Mouse (Mus musculus) forebrain, embryonic 11.5 days (tissue): Measurements from ENCODE around the gene Olfr318. TPM values are rescaled to one million over a fixed set of nuclear protein-coding genes. Genes with fewer than 3 reads are reported as not detected.
"Not testable (repeated sequence)": the region's sequence is repeated elsewhere in the genome, so short reads cannot be mapped to it uniquely, and the experiment has no call there.

Experiments used
- ATAC-seq: fragments of 200-750 bp; cut with Nextera tagmentation; replicated peaks from 2 replicates; pipeline ENCODE4 v1.8.0; 2017; ENCODE audit warnings: moderate TSS enrichment; ENCODE audit not compliant: low FRiP score
- DNase-seq: peaks from one replicate; pipeline ENCODE4 v3.0.0-alpha.2; 2017; ENCODE audit warnings: low spot score
- H3K27ac ChIP-seq: fragments of 300-500 bp; sonication (generic); 2 replicates; pipeline ENCODE4 v1.5.1; 2014; ENCODE audit warnings: low read depth, low read length
- H3K27me3 ChIP-seq: fragments of 300-500 bp; sonication (generic); 2 replicates; pipeline ENCODE4 v1.6.1; 2014; ENCODE audit warnings: mild to moderate bottlenecking, low read length, mixed read lengths; ENCODE audit not compliant: control insufficient read depth, insufficient read depth
- H3K36me3 ChIP-seq: fragments of 300-500 bp; sonication (generic); 2 replicates; pipeline ENCODE4 v1.6.1; 2014; ENCODE audit warnings: mild to moderate bottlenecking, low read length, moderate library complexity, mixed read lengths; ENCODE audit not compliant: control insufficient read depth, insufficient read depth
- H3K4me1 ChIP-seq: fragments of 300-500 bp; sonication (generic); replicated peaks from 2 replicates; pipeline ENCODE4 v1.6.1; 2014; ENCODE audit warnings: low read length, mixed read lengths; ENCODE audit not compliant: control insufficient read depth, insufficient read depth
- H3K4me2 ChIP-seq: fragments of 300-500 bp; sonication (generic); 2 replicates; pipeline ENCODE4 v1.6.1; 2014; ENCODE audit warnings: low read depth, mild to moderate bottlenecking, low read length, moderate library complexity, mixed read lengths; ENCODE audit not compliant: severe bottlenecking
- H3K4me3 ChIP-seq: fragments of 300-500 bp; sonication (generic); 2 replicates; pipeline ENCODE4 v1.5.1; 2014; ENCODE audit warnings: low read depth, low read length
- H3K9ac ChIP-seq: fragments of 300-500 bp; sonication (generic); 2 replicates; pipeline ENCODE4 v1.6.1; 2014; ENCODE audit warnings: low read length
- H3K9me3 ChIP-seq: fragments of 300-500 bp; sonication (generic); 2 replicates; pipeline ENCODE4 v1.6.1; 2016; ENCODE audit warnings: low read length, mixed read lengths; ENCODE audit not compliant: control insufficient read depth
- WGBS: fragments of 180-500 bp; shearing (Covaris S2); extraction: QIAGEN DNeasy Blood & Tissue Kit; methylation state at CpG from one replicate; pipeline ENCODE4 v1.1.7; 2014; 5-methylcytosine and 5-hydroxymethylcytosine counted together
- polyA plus RNA-seq: library from polyadenylated mRNA; unstranded; fragments of >200 nt; fragmentation: Nextera tagmentation; extraction: Ambion mirVana; gene quantifications from 2 replicates; pipeline ENCODE4 v1.2.1, GENCODE M21; 2014

Olfr318 gene
- not detected in 2 replicates for polyA plus RNA-seq

- no peaks in the 10 kb centered on the region for H3K4me1 ChIP-seq
- H3K27me3 ChIP-seq = no peaks in the 10 kb centered on the region
- no peaks in the 10 kb centered on the region for H3K9me3 ChIP-seq
- no peak within 1 kb of the TSS for H3K27ac ChIP-seq
- H3K4me2 ChIP-seq = no peak within 1 kb of the TSS
- H3K4me3 ChIP-seq = no peak within 1 kb of the TSS
- no peak within 1 kb of the TSS for H3K9ac ChIP-seq
- no peak for ATAC-seq
- no peaks in the 10 kb centered on the region for H3K36me3 ChIP-seq
- DNase-seq = no peak
Observed at GRCm38 (mm10) chr11:58723914-58724313, at the start of gene Olfr318. Olfr318 (minus strand) TSS chr11:58724014.

DNA sequence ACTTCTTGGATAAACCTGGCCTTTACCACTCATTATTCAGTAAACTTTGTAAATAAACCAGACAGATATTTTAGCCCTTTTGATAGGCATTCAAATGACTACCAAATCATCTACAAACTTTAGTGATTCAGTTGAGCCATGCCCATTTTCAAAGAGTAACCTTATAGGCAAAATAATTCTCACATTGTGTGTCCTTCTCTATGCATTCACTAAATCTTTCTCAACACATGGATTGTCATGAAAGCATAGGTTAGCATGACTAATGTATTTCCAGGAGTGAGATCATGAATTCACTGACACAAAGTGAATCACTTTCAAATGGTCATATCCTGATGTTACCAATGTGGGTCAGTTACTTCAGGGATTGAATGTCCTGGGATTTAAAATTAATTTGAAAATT is 49.1 kb upstream of the Olfr318 start, which contains the start of gene Olfr315:
TSS of gene Olfr315 (plus strand) at position 301 of the 400 bp plus-strand sequence.
- no peaks in the 10 kb centered on the region for H3K27me3 ChIP-seq
- no peaks in the 10 kb centered on the region for H3K9me3 ChIP-seq
- H3K9ac ChIP-seq = no peak within 1 kb of the TSS
- no peak within 1 kb of the TSS for H3K4me2 ChIP-seq
- DNase-seq (no peak), ATAC-seq (no peak)
- H3K36me3 ChIP-seq = no peaks in the 10 kb centered on the region
- H3K27ac ChIP-seq = no peak within 1 kb of the TSS
- H3K4me1 ChIP-seq = no peaks in the 10 kb centered on the region
- H3K4me3 ChIP-seq = no peak within 1 kb of the TSS

GRCm38 (mm10) chr11:58752434-58752833 is 28.6 kb upstream of the Olfr318 start, which contains the start of gene Olfr316:
Olfr316 (plus strand) TSS chr11:58752734.
- 86% methylated on average over 2 of the region's 2 CpGs for WGBS
- H3K4me3 ChIP-seq = no peak within 1 kb of the TSS

DNA sequence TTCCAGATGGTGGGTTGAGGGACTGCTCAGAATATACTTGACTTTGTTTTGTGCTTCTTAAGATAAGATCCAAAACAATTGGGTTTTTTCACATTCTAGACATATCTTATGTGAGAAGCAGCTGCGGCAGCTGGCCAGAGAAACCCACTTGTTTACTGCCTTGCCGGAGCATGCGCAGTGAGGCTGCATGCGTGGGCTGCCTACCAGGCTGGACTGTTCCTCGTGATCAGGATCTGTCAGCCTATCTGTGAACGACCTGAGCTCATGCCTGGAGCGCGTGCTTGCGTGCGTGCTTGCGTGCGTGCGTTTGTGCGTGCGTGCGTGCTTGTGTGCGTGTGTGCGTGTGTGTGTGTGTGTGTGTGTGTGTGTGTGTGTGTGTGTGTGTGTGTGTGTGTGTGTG is 27.3 kb upstream of the Olfr318 start:
- H3K9me3 ChIP-seq, H3K36me3 ChIP-seq, ATAC-seq, DNase-seq, H3K27me3 ChIP-seq, H3K4me1 ChIP-seq, H3K4me2 ChIP-seq, H3K4me3 ChIP-seq, H3K9ac ChIP-seq, H3K27ac ChIP-seq: not testable (repeated sequence)
- 84% methylated on average over 18 of the region's 18 CpGs for WGBS

More at GRCm38 (mm10) chr11:58752434-58752833, 28.6 kb upstream of the Olfr318 start, which contains the start of gene Olfr316:
- no peak within 1 kb of the TSS for H3K27ac ChIP-seq
- H3K9me3 ChIP-seq = no peaks in the 10 kb centered on the region
- no peaks in the 10 kb centered on the region for H3K36me3 ChIP-seq
- ATAC-seq (no peak), DNase-seq (no peak)
- no peak within 1 kb of the TSS for H3K4me2 ChIP-seq
- no peak within 1 kb of the TSS for H3K9ac ChIP-seq
- no peaks in the 10 kb centered on the region for H3K27me3 ChIP-seq
- no peaks in the 10 kb centered on the region for H3K4me1 ChIP-seq

DNA sequence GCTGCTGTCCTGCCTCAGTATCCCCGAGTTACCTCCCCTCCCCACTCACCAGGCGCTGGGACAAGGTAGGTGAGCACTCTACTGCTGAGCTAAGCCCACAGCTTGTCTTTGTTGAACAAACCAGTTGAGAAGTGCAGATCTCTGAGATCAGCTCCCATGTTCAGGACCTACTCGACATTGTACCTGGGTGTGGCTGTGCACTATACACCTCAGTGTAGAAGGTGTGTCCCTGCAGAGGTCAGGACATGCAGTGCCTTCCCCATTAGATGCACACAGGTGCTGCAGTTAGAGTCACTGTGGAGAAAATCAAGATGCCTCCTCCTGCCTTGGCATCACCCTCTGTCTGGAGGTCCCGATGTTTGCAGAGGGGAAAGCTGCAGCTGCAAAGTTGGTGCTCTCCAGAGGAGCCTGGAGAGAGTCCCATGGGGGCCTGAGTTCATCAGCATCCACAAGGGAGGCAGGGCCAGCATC is 15.0 kb upstream of the Olfr318 start, which contains the start of gene Olfr317:
TSS of gene Olfr317 (minus strand) at position 421 of the 471 bp plus-strand sequence.
- no peaks in the 10 kb centered on the region for H3K9me3 ChIP-seq
- H3K9ac ChIP-seq = no peak within 1 kb of the TSS
- no peak within 1 kb of the TSS for H3K27ac ChIP-seq
- ATAC-seq = no peak
- no peak within 1 kb of the TSS for H3K4me2 ChIP-seq
- WGBS = 76% methylated on average over 4 of the region's 4 CpGs
- no peaks in the 10 kb centered on the region for H3K4me1 ChIP-seq
- DNase-seq = no peak
- H3K36me3 ChIP-seq = no peaks in the 10 kb centered on the region
- no peak within 1 kb of the TSS for H3K4me3 ChIP-seq
- H3K27me3 ChIP-seq = no peaks in the 10 kb centered on the region

DNA sequence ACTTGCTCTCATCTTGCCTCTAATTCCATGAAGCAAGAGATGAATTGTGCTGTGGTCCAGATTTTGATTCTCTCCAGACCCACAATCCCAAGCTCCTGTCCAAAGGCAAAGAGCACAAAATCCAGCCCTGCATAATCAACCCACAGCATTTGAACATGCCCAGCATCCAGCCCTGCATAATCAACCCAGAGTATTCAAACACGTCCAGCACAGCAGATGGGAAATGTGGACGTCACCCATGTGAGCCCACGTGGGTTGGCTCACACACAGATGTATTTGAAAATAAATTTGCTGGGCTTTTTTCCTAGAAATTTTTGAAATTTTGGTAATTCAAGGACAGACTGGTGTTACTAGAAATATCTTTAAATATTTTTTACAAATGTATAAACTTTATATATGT is 9.6 kb upstream of the Olfr318 start:
- H3K27me3 ChIP-seq = no peaks in the 10 kb centered on the region
- ATAC-seq (no peak), DNase-seq (no peak)
- no peaks in the 10 kb centered on the region for H3K4me1 ChIP-seq
- no peaks in the 10 kb centered on the region for H3K36me3 ChIP-seq
- no peak overlapping the region for H3K4me3 ChIP-seq
- no peak overlapping the region for H3K4me2 ChIP-seq
- H3K9me3 ChIP-seq = no peaks in the 10 kb centered on the region
- H3K27ac ChIP-seq = no peak overlapping the region
- no peak overlapping the region for H3K9ac ChIP-seq
- WGBS = 66% methylated on average over 3 of the region's 3 CpGs

GRCm38 (mm10) chr11:58727896-58728650 is 4.3 kb upstream of the Olfr318 start:
- not testable (repeated sequence) for H3K4me2 ChIP-seq, H3K9ac ChIP-seq, H3K27me3 ChIP-seq, H3K9me3 ChIP-seq, ATAC-seq, H3K36me3 ChIP-seq, H3K4me1 ChIP-seq, DNase-seq, H3K27ac ChIP-seq, H3K4me3 ChIP-seq
- 85% methylated on average over 6 of the region's 6 CpGs for WGBS

- H3K4me2 ChIP-seq = no peak overlapping the region
- H3K4me3 ChIP-seq = no peak overlapping the region
- H3K9me3 ChIP-seq = no peaks in the 10 kb centered on the region
- DNase-seq (no peak), ATAC-seq (no peak)
- no peaks in the 10 kb centered on the region for H3K4me1 ChIP-seq
- no peak overlapping the region for H3K27ac ChIP-seq
- 92% methylated on average over 4 of the region's 4 CpGs for WGBS
- H3K36me3 ChIP-seq = no peaks in the 10 kb centered on the region
- no peak overlapping the region for H3K9ac ChIP-seq
- no peaks in the 10 kb centered on the region for H3K27me3 ChIP-seq
Observed at GRCm38 (mm10) chr11:58719701-58720100, 4.1 kb downstream of the Olfr318 start.

DNA sequence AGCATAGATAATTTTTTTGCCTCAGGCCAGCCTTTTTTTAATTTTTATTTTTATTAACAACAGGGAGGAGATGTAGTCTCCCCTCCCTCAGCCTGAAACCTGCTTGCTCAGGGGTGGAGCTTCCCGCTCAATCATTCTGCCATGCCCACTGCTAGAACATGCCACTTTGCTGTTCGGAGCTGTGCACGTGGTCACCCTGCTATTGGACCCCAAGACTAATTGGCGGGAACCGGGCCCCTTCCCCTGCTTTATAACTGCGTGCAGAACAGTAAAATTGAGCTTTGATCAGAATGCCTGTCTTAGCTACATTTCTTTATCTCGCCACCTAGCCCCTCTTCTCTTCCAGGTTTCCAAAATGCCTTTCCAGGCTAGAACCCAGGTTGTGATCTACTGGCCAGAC is 6.1 kb downstream of the Olfr318 start:
- H3K4me1 ChIP-seq, DNase-seq, H3K9me3 ChIP-seq, H3K4me2 ChIP-seq, H3K36me3 ChIP-seq, H3K9ac ChIP-seq, H3K27ac ChIP-seq, H3K27me3 ChIP-seq, ATAC-seq, H3K4me3 ChIP-seq: not testable (repeated sequence)
- 86% methylated on average over 6 of the region's 7 CpGs for WGBS
